Mouse (Mus musculus) cerebellum, adult (tissue): ENCODE data around the gene Map7d1.
"Not testable (repeated sequence)": the region's sequence is repeated elsewhere in the genome, so short reads cannot be mapped to it uniquely, and the experiment has no call there.

Experiments
- ATAC-seq: cut with Nextera tagmentation; 2 replicates; pipeline ENCODE4 v1.9.2; 2017; ENCODE audit warnings: mild to moderate bottlenecking, moderate library complexity, mixed read lengths; ENCODE audit not compliant: insufficient number of reproducible peaks, low FRiP score, low TSS enrichment

The Map7d1 gene

GRCm38 (mm10) chr4:126246202-126246889 is 9.8 kb downstream of the Map7d1 start:
- ATAC-seq = no peak

- ATAC-seq = no peak; the same call in 1 of the 2 replicates
Observed at GRCm38 (mm10) chr4:126242510-126242909, 13.6 kb downstream of the Map7d1 start.

GRCm38 (mm10) chr4:126241956-126242355 is 14.2 kb downstream of the Map7d1 start:
- ATAC-seq = 0 out of 2 replicates have a peak, but pooled peaks have one; percentile 37

- no peak for ATAC-seq
Observed at GRCm38 (mm10) chr4:126239862-126240475, 16.2 kb downstream of the Map7d1 start.

GRCm38 (mm10) chr4:126237721-126238242 is 18.4 kb downstream of the Map7d1 start:
- no peak for ATAC-seq

- ATAC-seq = no peak
Observed at GRCm38 (mm10) chr4:126236467-126237280, 19.5 kb downstream of the Map7d1 start.

GRCm38 (mm10) chr4:126235191-126235590 is 21.0 kb downstream of the Map7d1 start:
- ATAC-seq = no peak

GRCm38 (mm10) chr4:126234496-126235175 is 21.5 kb downstream of the Map7d1 start:
- no peak for ATAC-seq

GRCm38 (mm10) chr4:126233676-126234308 is 22.4 kb downstream of the Map7d1 start:
- ATAC-seq = no peak

- no peak for ATAC-seq
Observed at GRCm38 (mm10) chr4:126229900-126230299, 26.2 kb downstream of the Map7d1 start.

- ATAC-seq = no peak
Observed at GRCm38 (mm10) chr4:126228144-126228543, 28.0 kb downstream of the Map7d1 start.

- ATAC-seq = peak; percentile 67; the same call in 1 of the 2 replicates
Observed at GRCm38 (mm10) chr4:126227077-126227761, 28.9 kb downstream of the Map7d1 start.

GRCm38 (mm10) chr4:126226640-126227039 is 29.5 kb downstream of the Map7d1 start:
- ATAC-seq = peak; percentile 21; the same call in 1 of the 2 replicates

GRCm38 (mm10) chr4:126222631-126223030 is 33.5 kb downstream of the Map7d1 start:
- ATAC-seq = no peak

- ATAC-seq = no peak
Observed at GRCm38 (mm10) chr4:126220045-126220444, 36.1 kb downstream of the Map7d1 start.

GRCm38 (mm10) chr4:126219540-126219939 is 36.6 kb downstream of the Map7d1 start:
- not testable (repeated sequence) for ATAC-seq

- no peak for ATAC-seq
Observed at GRCm38 (mm10) chr4:126217771-126218170, 38.4 kb downstream of the Map7d1 start.

GRCm38 (mm10) chr4:126207081-126207480 is 49.1 kb downstream of the Map7d1 start:
- no peak for ATAC-seq

GRCm38 (mm10) chr4:126205386-126205785 is 50.8 kb downstream of the Map7d1 start:
- ATAC-seq = no peak
